Mouse (Mus musculus) intestine, embryonic 14.5 days (tissue): ENCODE data around the gene Nrg3. TPM values are rescaled to one million over a fixed set of nuclear protein-coding genes. Genes with fewer than 3 reads are reported as not detected.

Experiments used
- ATAC-seq: fragments of 200-750 bp; cut with Nextera tagmentation; replicated peaks from 2 replicates; pipeline ENCODE4 v1.8.0; 2017; ENCODE audit warnings: low read depth, moderate number of reproducible peaks, moderate TSS enrichment, moderate library complexity; ENCODE audit not compliant: low FRiP score, low TSS enrichment
- DNase-seq: peaks from one replicate; pipeline ENCODE4 v3.0.0-alpha.2; 2018; ENCODE audit warnings: low spot score
- H3K27ac ChIP-seq: fragments of 300-500 bp; sonication (generic); 2 replicates; pipeline ENCODE4 v1.5.1; 2014; ENCODE audit warnings: low read depth, mild to moderate bottlenecking, control low read depth
- H3K27me3 ChIP-seq: fragments of 300-500 bp; sonication (generic); replicated peaks from 2 replicates; pipeline ENCODE4 v1.6.1; 2014; ENCODE audit warnings: low read length, control low read depth; ENCODE audit not compliant: control insufficient read depth, insufficient read depth
- H3K36me3 ChIP-seq: fragments of 300-500 bp; sonication (generic); 2 replicates; pipeline ENCODE4 v1.6.1; 2014; ENCODE audit warnings: low read length, control low read depth; ENCODE audit not compliant: control insufficient read depth, insufficient read depth
- H3K4me1 ChIP-seq: fragments of 300-500 bp; sonication (generic); replicated peaks from 2 replicates; pipeline ENCODE4 v1.6.1; 2014; ENCODE audit warnings: low read length, control low read depth, mixed read lengths; ENCODE audit not compliant: control insufficient read depth, insufficient read depth
- H3K4me2 ChIP-seq: fragments of 300-500 bp; sonication (generic); 2 replicates; pipeline ENCODE4 v1.6.1; 2014; ENCODE audit warnings: low read length
- H3K4me3 ChIP-seq: fragments of 300-500 bp; sonication (generic); 2 replicates; pipeline ENCODE4 v1.5.1; 2014; ENCODE audit warnings: low read depth, low read length, control low read depth, mixed read lengths
- H3K9ac ChIP-seq: fragments of 300-500 bp; sonication (generic); 2 replicates; pipeline ENCODE4 v1.6.1; 2014; ENCODE audit warnings: mild to moderate bottlenecking, low read length
- H3K9me3 ChIP-seq: fragments of 300-500 bp; sonication (generic); 2 replicates; pipeline ENCODE4 v1.6.1; 2016; ENCODE audit warnings: low read length, control low read depth; ENCODE audit not compliant: control insufficient read depth
- WGBS: fragments of 180-500 bp; shearing (Covaris S2); extraction: QIAGEN DNeasy Blood & Tissue Kit; methylation state at CpG from one replicate; pipeline ENCODE4 v1.1.7; 2014; 5-methylcytosine and 5-hydroxymethylcytosine counted together
- polyA plus RNA-seq: library from polyadenylated mRNA; unstranded; fragments of >200 nt; fragmentation: Nextera tagmentation; extraction: Ambion mirVana; gene quantifications from 2 replicates; pipeline ENCODE4 v1.2.1, GENCODE M21; 2014

Gene Nrg3
- polyA plus RNA-seq, 1 experiment from 2014 or later, result 0.88 TPM

- H3K9me3 ChIP-seq, result no peaks in the 10 kb centered on the region
- no peak overlapping the region for H3K4me3 ChIP-seq
- no peak for DNase-seq
- ATAC-seq, result no peak
- no peak overlapping the region for H3K4me2 ChIP-seq
- no peaks in the 10 kb centered on the region for H3K36me3 ChIP-seq
- H3K9ac ChIP-seq, result no peak overlapping the region
- WGBS, result 78% methylated on average over 9 of the region's 9 CpGs
- no peaks in the 10 kb centered on the region for H3K4me1 ChIP-seq
- no peak overlapping the region for H3K27ac ChIP-seq
- H3K27me3 ChIP-seq, result no peaks in the 10 kb centered on the region
Observed at GRCm38 (mm10) chr14:39413270-39413669, 59.6 kb downstream of the Nrg3 start.

DNA sequence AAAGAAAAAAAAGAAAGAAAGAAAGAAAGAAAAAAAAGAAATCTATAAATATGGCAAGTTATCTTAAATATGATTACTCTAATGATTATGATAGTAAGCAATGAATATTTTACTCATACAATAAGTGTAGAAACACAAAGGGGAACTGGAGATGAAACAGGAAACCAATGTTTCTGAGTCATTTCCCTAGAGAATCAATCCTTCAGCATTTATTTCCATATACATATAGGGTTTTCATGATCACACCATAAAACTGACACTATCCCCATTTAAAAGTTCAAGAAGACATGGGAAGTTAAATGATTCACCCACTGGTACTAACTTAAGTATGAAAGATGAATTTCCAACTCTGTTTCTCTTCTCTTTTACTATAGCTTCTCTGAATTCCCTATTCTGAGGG is 86.0 kb downstream of the Nrg3 start:
- Histone ChIP-seq H3K27me3 (no peaks in the 10 kb centered on the region), H3K9ac (no peak overlapping the region), H3K9me3 (no peaks in the 10 kb centered on the region), H3K27ac (no peak overlapping the region), H3K4me1 (no peaks in the 10 kb centered on the region), H3K4me3 (no peak overlapping the region), H3K36me3 (no peaks in the 10 kb centered on the region), H3K4me2 (no peak overlapping the region)
- ATAC-seq (no peak), DNase-seq (no peak)

DNA sequence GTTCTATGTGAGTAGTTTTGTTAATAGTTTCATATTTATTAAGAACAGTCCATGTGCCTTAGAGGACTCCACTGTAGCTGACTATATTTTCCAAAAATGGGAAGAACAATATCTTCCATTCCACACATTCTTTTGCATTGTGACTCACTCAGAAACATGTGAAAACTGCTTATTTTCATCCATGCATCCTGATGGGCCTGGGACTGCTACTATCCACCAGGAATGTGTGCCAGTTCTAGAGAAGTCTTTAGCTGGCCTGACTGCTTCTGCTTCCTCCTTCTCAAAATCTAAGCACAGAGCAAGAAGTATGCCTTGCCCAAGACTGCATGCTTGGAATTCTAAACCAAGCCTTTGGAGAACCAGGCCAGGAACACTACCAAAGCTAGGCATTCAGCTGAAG is 91.6 kb downstream of the Nrg3 start:
- Histone ChIP-seq H3K9me3 (no peaks in the 10 kb centered on the region), H3K27me3 (no peaks in the 10 kb centered on the region), H3K27ac (no peak overlapping the region), H3K9ac (no peak overlapping the region), H3K4me1 (no peaks in the 10 kb centered on the region), H3K4me2 (no peak overlapping the region), H3K36me3 (no peaks in the 10 kb centered on the region), H3K4me3 (no peak overlapping the region)
- no peak for DNase-seq
- no peak for ATAC-seq

DNA sequence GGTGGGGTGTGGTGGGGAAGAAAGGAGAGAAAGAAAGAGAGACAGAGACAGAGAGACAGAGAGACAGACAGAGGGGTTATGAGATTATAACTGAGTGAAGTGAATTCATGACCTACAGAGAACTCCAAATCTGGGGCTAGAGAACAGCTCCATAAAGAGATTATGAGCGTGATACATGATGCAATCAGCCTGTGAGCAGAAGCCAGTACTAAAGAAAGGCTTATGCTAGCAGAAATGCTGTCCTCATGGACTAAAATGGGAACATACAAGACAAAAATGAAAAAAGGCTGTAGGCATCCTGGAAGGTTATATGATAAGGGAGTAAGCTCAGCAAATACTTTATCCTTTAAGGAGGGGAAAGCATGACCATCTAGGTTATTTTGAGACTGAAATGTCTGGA is 99.7 kb downstream of the Nrg3 start:
- H3K4me1 ChIP-seq, result no peaks in the 10 kb centered on the region
- H3K36me3 ChIP-seq, result no peaks in the 10 kb centered on the region
- ATAC-seq (no peak), DNase-seq (no peak)
- no peak overlapping the region for H3K27ac ChIP-seq
- no peak overlapping the region for H3K9ac ChIP-seq
- no peak overlapping the region for H3K4me3 ChIP-seq
- 70% methylated on average over 1 of the region's 1 CpGs for WGBS
- H3K9me3 ChIP-seq, result no peaks in the 10 kb centered on the region
- H3K4me2 ChIP-seq, result no peak overlapping the region
- no peaks in the 10 kb centered on the region for H3K27me3 ChIP-seq

DNA sequence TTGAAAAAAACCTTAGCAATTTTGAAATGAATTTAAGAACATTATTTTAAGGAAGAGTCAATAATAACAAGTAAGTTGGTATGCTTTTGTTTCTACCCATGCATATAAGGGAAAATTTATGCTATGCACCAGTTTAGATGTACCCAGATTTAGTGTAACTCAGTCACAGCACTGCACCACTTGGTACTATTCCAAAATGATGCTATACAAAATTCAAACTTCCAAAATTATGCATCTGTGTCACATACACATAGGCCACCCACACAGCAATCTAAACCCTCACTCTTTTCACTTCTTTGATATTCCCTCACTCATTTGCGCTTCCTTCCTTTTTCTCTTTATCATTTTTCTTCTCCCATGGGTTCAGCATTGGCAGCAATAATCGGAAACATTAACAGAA is 116.6 kb downstream of the Nrg3 start:
- DNase-seq (no peak), ATAC-seq (no peak)
- H3K4me1 ChIP-seq, result no peaks in the 10 kb centered on the region
- WGBS, result 90% methylated on average over 2 of the region's 2 CpGs
- H3K4me3 ChIP-seq, result no peak overlapping the region
- no peak overlapping the region for H3K4me2 ChIP-seq
- no peaks in the 10 kb centered on the region for H3K36me3 ChIP-seq
- H3K9ac ChIP-seq, result no peak overlapping the region
- no peak overlapping the region for H3K27ac ChIP-seq
- H3K27me3 ChIP-seq, result no peaks in the 10 kb centered on the region
- H3K9me3 ChIP-seq, result no peaks in the 10 kb centered on the region

GRCm38 (mm10) chr14:39351979-39352737 is 120.7 kb downstream of the Nrg3 start:
- Histone ChIP-seq H3K27me3 (no peaks in the 10 kb centered on the region), H3K36me3 (no peaks in the 10 kb centered on the region), H3K27ac (no peak overlapping the region), H3K4me2 (no peak overlapping the region), H3K4me3 (no peak overlapping the region), H3K9me3 (no peaks in the 10 kb centered on the region), H3K4me1 (no peaks in the 10 kb centered on the region), H3K9ac (no peak overlapping the region)
- no peak for DNase-seq
- no peak for ATAC-seq
- 75% methylated on average over 4 of the region's 4 CpGs for WGBS

DNA sequence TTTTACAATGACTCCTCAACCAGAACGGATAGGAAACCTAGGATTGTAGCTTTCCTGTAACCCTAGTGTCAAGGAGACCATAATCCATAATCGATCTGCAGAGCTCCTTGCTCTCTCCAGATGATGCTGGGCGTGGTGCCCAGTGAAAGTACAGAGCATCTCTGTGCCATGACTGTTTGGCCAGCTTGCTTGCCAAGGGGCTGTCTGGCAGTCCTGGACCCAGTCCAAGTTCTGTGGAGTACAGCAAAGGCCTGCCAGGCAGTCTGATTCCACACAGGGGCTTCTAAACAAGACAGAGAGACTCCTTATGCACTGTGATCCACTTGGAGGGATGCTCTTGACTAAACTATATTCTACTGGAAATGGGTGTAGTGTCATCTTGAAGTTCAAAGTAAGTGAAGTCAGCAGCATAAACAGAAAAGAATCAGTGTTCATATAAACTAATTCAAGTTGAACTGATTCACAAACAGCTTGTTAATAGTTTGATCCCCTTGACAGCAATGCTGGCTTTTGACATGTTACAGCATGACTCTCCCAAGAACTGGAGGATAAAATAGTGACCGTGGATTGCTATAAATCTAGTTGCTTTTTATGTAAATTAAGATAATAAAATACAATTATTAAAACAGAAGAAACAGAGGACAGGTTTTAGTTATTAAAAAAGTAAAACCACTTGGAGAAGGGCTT is 155.3 kb downstream of the Nrg3 start:
- no peak overlapping the region for H3K4me3 ChIP-seq
- H3K4me2 ChIP-seq, result no peak overlapping the region
- ATAC-seq (no peak), DNase-seq (no peak)
- H3K27me3 ChIP-seq, result no peaks in the 10 kb centered on the region
- H3K4me1 ChIP-seq, result no peaks in the 10 kb centered on the region
- 77% methylated on average over 4 of the region's 4 CpGs for WGBS
- H3K27ac ChIP-seq, result no peak overlapping the region
- no peaks in the 10 kb centered on the region for H3K9me3 ChIP-seq
- no peaks in the 10 kb centered on the region for H3K36me3 ChIP-seq
- no peak overlapping the region for H3K9ac ChIP-seq

DNA sequence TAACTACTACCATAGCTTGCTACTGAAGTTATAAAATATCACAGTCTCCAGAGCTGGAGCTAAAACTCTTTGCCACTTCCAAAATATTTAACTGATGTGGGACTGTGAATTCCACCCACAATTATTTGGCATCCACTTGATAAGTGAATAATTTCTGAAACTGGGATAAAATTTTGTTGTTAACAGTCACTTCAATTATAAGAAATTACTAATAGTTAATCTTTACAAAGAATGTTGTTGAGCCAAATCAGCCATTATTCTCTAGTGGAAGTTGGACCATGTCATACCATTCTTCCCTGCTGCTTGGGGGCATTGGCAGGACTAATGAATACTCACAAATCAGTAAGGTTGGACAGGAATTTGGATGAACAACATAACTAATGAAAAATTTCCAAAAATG is 158.8 kb downstream of the Nrg3 start:
- H3K4me1 ChIP-seq, result no peaks in the 10 kb centered on the region
- no peaks in the 10 kb centered on the region for H3K36me3 ChIP-seq
- ATAC-seq (no peak), DNase-seq (no peak)
- H3K9ac ChIP-seq, result no peak overlapping the region
- no peak overlapping the region for H3K4me2 ChIP-seq
- H3K9me3 ChIP-seq, result no peaks in the 10 kb centered on the region
- no peak overlapping the region for H3K4me3 ChIP-seq
- no peak overlapping the region for H3K27ac ChIP-seq
- no peaks in the 10 kb centered on the region for H3K27me3 ChIP-seq

DNA sequence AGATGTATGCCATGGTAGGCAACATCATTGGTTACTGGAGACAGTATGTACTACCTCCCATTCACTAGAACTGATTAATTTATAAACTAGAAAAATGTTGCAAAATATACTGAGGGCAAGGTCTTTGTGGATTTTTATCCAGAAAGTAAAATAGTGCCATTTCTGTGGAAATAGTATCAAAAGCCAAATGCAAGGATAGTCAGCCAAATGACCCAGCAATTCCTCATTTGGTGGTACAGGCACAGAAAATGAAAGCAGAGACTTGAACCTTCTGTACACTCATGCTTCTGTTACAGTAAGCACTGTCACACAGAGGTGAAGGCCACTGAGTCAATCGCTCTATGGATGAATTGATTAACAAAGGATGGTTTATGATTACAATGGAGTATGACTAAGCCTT is 207.8 kb downstream of the Nrg3 start:
- WGBS, result 91% methylated on average over 1 of the region's 1 CpGs
- H3K27me3 ChIP-seq, result no peaks in the 10 kb centered on the region
- DNase-seq, result no peak
- H3K4me3 ChIP-seq, result no peak overlapping the region
- H3K27ac ChIP-seq, result no peak overlapping the region
- ATAC-seq, result no peak
- no peaks in the 10 kb centered on the region for H3K36me3 ChIP-seq
- H3K4me2 ChIP-seq, result no peak overlapping the region
- H3K4me1 ChIP-seq, result no peaks in the 10 kb centered on the region
- H3K9me3 ChIP-seq, result no peaks in the 10 kb centered on the region
- no peak overlapping the region for H3K9ac ChIP-seq
